Mouse (Mus musculus) T-cell, adult 2 months (primary cell): ENCODE data around the gene Myg1.

Source experiments
- DNase-seq: peaks from one replicate; pipeline ENCODE4 v3.0.0; 2022; ENCODE audit warnings: low spot score

The Myg1 gene

GRCm38 (mm10) chr15:102346444-102346843, 14.9 kb downstream of the Myg1 start:
- no peak for DNase-seq

- peak; percentile 92 for DNase-seq
Observed at GRCm38 (mm10) chr15:102350138-102350941, 18.8 kb downstream of the Myg1 start, which contains the start of gene Aaas. Gene Aaas, minus strand, starts transcription at chr15:102350771.

- no peak for DNase-seq
Observed at GRCm38 (mm10) chr15:102350942-102351291, 19.4 kb downstream of the Myg1 start.

GRCm38 (mm10) chr15:102352177-102352576, 20.7 kb downstream of the Myg1 start:
- no peak for DNase-seq

- no peak for DNase-seq
Observed at GRCm38 (mm10) chr15:102353986-102354385, 22.5 kb downstream of the Myg1 start.

GRCm38 (mm10) chr15:102355134-102355870, 23.8 kb downstream of the Myg1 start:
- peak; percentile 41 for DNase-seq

GRCm38 (mm10) chr15:102355871-102356441, 24.4 kb downstream of the Myg1 start:
- no peak for DNase-seq

GRCm38 (mm10) chr15:102356501-102357325, 25.2 kb downstream of the Myg1 start:
- DNase-seq: no peak

- peak; percentile 8 for DNase-seq
Observed at GRCm38 (mm10) chr15:102358126-102358525, 26.6 kb downstream of the Myg1 start.

- no peak for DNase-seq
Observed at GRCm38 (mm10) chr15:102358834-102359233, 27.3 kb downstream of the Myg1 start.

GRCm38 (mm10) chr15:102362648-102363047, 31.1 kb downstream of the Myg1 start:
- DNase-seq: no peak

- no peak for DNase-seq
Observed at GRCm38 (mm10) chr15:102364678-102365077, 33.2 kb downstream of the Myg1 start.

GRCm38 (mm10) chr15:102366238-102366637, 34.7 kb downstream of the Myg1 start:
- DNase-seq: no peak

GRCm38 (mm10) chr15:102366733-102367344, 35.3 kb downstream of the Myg1 start, which contains the start of gene Sp7:
Gene Sp7, minus strand, starts transcription at chr15:102367182.
- DNase-seq: no peak

- no peak for DNase-seq
Observed at GRCm38 (mm10) chr15:102369972-102370371, 38.5 kb downstream of the Myg1 start.

GRCm38 (mm10) chr15:102370727-102371126, 39.2 kb downstream of the Myg1 start:
- no peak for DNase-seq

- DNase-seq: peak; percentile 35
Observed at GRCm38 (mm10) chr15:102376453-102377162, 45.1 kb downstream of the Myg1 start.

GRCm38 (mm10) chr15:102377163-102377543, 45.6 kb downstream of the Myg1 start:
- peak; percentile 74 for DNase-seq

- DNase-seq: peak; percentile 48
Observed at GRCm38 (mm10) chr15:102377810-102378262, 46.3 kb downstream of the Myg1 start.

GRCm38 (mm10) chr15:102381575-102381974, 50.1 kb downstream of the Myg1 start:
- peak; percentile 68 for DNase-seq

- DNase-seq: no peak
Observed at GRCm38 (mm10) chr15:102383671-102384070, 52.2 kb downstream of the Myg1 start.
